Mouse (Mus musculus): ENCODE measurements around the gene Ppp1r18. TPM values are rescaled to one million over a fixed set of nuclear protein-coding genes. Genes with fewer than 3 reads are reported as not detected.
A peak's percentile ranks its signal among the peaks of the same experiment; 100 is the strongest.

Ppp1r18 gene
- polyA plus RNA-seq, 1 experiment from 2014 or later: 23.2 TPM

DNA sequence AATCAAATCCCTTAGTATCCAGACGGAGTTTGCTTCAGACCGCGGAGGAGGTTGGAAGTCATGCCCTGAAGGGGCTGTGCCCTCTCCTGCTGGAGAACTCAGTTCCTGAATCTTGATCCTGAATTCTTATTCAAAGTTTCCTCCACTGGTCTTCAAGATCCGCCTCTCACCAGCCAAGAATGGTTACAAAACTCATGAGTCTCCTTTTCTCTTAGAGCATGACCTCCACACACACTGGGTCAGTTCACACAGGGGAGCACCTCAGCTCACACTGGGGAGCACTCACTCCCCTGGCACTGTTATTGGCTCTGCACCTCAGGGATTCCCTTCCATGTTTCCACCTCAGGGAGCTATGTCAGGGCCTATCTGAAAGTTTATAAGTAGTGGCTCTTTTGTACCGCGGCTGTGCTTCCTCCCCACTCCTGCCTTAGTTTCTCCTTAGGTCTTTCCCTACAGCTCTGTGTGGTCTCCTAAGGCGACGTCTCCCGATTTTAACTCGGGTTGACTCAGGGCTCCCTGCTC lies 500 bp upstream of the Ppp1r18 start:
- Histone ChIP-seq H3K4me1 (peaks cover 62% of the 10 kb centered on the region), H3K9me3 (replicated peaks) (no peaks in the 10 kb centered on the region), H3K9ac (peak overlapping the region; percentile 72), H3K4me2 (peak overlapping the region; percentile 85), H3K27me3 (no peaks in the 10 kb centered on the region), H3K27ac (peak overlapping the region; percentile 99), H3K4me3 (replicated peaks) (peak overlapping the region; percentile 65), H3K36me3 (no peaks in the 10 kb centered on the region)
- 22% methylated on average over 10 of the region's 10 CpGs for WGBS
- no peak for ATAC-seq (replicated peaks; ENCODE audit: low FRiP score)

DNA sequence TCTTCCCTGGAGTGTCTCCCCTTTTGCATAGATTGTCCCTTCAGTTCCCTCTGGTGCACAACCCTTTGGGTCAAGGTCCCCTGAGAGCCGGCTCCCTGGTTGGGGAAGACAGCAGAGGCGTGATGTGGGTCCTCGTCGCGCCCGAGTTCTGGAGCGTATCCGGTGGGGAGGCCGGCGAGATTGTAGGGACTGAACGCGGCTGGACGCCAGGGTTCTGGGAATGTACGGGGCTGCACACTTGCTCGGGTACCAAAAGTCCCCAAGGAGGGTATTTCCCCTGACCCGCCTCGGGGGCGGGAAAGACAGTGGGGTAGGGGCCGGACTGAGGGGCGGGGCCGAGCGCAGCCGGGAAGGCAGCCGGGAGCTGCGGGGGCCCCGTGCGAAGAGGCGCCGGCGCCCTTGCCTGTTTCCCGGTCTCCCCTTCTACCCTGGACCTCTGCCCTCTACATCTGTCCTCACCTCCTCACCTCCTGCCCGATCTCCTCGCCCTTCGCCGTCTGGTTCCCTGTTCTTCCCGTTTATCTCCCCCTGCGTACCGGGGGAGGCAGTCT lies 963 bp downstream of the Ppp1r18 start:
- 0% methylated on average over 28 of the region's 38 CpGs for WGBS
- Histone ChIP-seq H3K9ac (peak overlapping the region; percentile 72), H3K4me3 (replicated peaks) (peak overlapping the region; percentile 65), H3K4me1 (peaks cover 69% of the 10 kb centered on the region), H3K4me2 (peak overlapping the region; percentile 85), H3K9me3 (replicated peaks) (no peaks in the 10 kb centered on the region), H3K27me3 (no peaks in the 10 kb centered on the region), H3K36me3 (peaks cover 9% of the 10 kb centered on the region), H3K27ac (peak overlapping the region; percentile 99)
- ATAC-seq (replicated peaks; ENCODE audit: low FRiP score): peak; percentile 44

DNA sequence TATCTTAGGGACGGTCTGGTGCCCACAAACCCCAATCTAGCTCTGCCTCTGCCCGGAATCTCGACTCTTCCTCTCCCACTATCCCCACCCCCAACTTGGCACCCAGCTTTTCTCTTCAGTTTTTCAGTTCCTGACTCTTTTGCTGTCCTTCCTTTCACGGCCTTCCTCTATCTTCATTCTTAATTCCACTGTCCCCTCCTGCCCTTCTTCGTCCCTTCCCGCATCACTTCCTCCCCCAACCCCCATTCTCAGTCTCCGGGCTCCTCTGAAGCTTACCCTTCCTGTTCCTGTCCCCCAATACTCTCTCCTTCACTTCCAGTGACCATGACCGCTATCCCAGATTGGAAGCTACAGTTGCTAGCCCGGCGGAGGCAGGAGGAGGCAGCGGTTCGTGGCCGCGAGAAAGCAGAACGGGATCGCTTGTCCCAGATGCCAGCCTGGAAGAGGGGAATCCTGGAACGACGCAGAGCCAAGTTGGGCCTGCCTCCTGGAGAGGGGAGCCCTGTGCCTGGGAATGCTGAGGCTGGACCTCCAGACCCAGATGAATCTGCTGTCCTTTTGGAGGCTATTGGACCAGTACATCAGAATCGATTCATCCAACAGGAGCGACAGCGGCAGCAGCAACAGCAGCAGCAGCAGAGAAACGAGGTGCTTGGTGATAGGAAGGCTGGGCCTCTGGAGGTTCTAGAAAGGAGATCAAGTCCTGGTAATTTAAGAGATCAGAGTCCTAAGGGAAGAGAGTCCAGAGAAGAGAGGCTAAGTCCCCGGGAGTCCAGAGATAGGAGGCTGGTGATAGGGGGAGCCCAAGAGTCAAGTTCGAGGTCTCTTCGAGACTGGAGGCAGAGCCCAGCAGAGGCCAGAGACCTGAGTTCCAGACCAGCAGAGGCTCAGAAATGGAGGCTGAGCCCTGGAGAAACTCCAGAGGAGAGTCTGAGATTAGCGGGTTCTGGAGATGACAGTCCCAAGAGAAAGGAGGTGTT lies 1.8 kb downstream of the Ppp1r18 start:
- WGBS: 8% methylated on average over 26 of the region's 26 CpGs

DNA sequence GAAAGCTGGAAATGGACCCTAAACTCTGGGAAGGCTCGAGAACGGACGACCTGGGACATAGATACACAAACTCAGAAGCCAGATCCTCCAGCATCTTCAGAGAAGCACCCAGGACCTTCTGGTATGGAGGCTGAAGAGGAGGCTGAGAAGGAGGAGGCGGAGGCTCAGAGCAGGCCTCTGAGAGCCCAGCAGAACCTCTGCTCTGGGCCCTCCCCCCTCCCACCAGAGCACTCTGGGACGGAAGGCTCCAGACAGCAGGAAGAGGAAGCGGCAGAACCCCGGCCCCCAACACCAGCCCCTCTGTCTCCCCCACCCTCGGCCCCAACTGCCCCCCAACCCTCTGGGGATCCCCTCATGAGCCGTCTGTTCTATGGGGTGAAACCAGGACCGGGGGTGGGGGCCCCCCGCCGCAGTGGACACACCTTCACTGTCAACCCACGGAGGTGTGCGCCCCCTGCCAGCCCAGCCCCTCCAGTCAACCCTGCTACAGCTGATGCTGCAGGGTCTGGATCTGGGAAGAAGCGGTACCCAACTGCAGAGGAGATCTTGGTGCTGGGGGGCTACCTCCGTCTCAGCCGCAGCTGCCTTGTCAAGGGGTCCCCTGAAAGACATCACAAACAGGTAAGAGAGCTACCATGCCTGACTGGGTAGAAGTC lies 2.9 kb downstream of the Ppp1r18 start:
- H3K9me3 ChIP-seq (replicated peaks): no peaks in the 10 kb centered on the region
- peaks cover 71% of the 10 kb centered on the region for H3K4me1 ChIP-seq
- WGBS: 31% methylated on average over 17 of the region's 17 CpGs
- peak overlapping the region; percentile 85 for H3K4me2 ChIP-seq
- peak overlapping the region; percentile 99 for H3K27ac ChIP-seq
- peak overlapping the region; percentile 72 for H3K9ac ChIP-seq
- peak overlapping the region; percentile 65 for H3K4me3 ChIP-seq (replicated peaks)
- H3K36me3 ChIP-seq: peaks cover 10% of the 10 kb centered on the region
- no peaks in the 10 kb centered on the region for H3K27me3 ChIP-seq
- no peak for ATAC-seq (replicated peaks; ENCODE audit: low FRiP score)

More for the DNA sequence above, 1.8 kb downstream of the Ppp1r18 start:
- Histone ChIP-seq H3K27me3 (no peaks in the 10 kb centered on the region), H3K9ac (peak overlapping the region; percentile 72), H3K9me3 (replicated peaks) (no peaks in the 10 kb centered on the region), H3K4me3 (replicated peaks) (peak overlapping the region; percentile 65), H3K36me3 (peaks cover 10% of the 10 kb centered on the region), H3K4me1 (peaks cover 67% of the 10 kb centered on the region), H3K4me2 (peak overlapping the region; percentile 85), H3K27ac (peak overlapping the region; percentile 99)
- no peak for ATAC-seq (replicated peaks; ENCODE audit: low FRiP score)

DNA sequence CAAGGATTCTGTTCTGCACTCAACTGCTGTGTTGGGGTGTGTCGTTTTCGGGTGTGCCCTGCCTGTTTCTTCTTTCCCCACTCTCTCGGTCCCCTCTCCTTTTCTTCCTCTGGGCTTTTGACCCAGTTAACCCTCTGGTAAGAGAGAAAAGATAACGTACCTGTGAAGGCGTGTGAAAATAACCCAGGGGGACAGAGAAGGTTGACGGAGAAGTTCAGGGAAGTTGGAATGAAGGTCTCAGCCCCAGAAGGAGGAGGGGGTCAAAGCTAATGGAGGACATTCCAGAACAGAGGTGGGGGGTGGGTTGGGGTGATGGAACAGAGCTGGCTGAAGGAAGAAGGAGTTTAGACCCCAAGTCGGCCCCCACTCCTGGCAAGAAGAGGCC lies 3.6 kb downstream of the Ppp1r18 start:
- H3K9me3 ChIP-seq (replicated peaks): no peaks in the 10 kb centered on the region
- peaks cover 75% of the 10 kb centered on the region for H3K4me1 ChIP-seq
- peak overlapping the region; percentile 65 for H3K4me3 ChIP-seq (replicated peaks)
- peaks cover 10% of the 10 kb centered on the region for H3K36me3 ChIP-seq
- 3% methylated on average over 7 of the region's 7 CpGs for WGBS
- peak overlapping the region; percentile 99 for H3K27ac ChIP-seq
- peak overlapping the region; percentile 85 for H3K4me2 ChIP-seq
- H3K9ac ChIP-seq: peak overlapping the region; percentile 72
- H3K27me3 ChIP-seq: no peaks in the 10 kb centered on the region
- ATAC-seq (replicated peaks; ENCODE audit: low FRiP score): no peak

DNA sequence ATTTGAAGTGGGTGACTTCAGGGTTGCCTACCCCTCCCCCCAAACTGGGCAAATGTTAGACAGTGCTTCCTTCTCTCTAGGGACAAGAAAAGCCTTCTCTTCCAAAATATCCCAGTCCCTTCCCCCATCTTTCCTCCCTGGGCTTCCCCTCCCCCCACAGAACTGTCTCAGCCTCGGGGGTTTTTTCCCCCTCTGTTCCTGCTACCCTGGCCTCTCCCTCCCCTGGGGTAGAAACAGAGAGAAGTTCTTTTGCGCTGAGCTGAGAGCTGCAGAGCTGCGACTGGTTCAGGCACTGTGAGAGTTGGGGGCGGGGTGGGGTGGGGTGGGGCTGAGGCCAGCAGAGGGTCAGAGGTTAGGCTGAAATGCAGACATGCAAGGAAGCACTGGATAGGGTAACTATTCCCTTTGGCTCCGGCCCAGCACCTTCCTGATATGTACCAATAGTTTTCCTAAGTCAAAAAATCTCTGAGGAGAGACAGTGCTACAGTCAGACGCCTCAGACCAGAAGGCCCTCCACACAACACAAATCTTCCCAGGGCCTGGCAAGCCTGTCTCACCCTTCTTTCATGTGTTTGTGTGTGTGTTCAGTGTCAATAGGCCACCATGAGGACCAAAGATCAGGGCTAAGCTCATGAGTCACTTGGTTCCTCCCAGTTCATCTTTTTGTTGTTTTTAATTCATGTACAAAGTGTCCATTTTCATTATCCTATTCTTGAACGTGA lies 4.1 kb downstream of the Ppp1r18 start:
- peak overlapping the region; percentile 99 for H3K27ac ChIP-seq
- peaks cover 70% of the 10 kb centered on the region for H3K4me1 ChIP-seq
- H3K4me2 ChIP-seq: peak overlapping the region; percentile 85
- no peak for ATAC-seq (replicated peaks; ENCODE audit: low FRiP score)
- H3K9ac ChIP-seq: peak overlapping the region; percentile 72
- peak overlapping the region; percentile 65 for H3K4me3 ChIP-seq (replicated peaks)
- no peaks in the 10 kb centered on the region for H3K27me3 ChIP-seq
- H3K36me3 ChIP-seq: peaks cover 14% of the 10 kb centered on the region
- 2% methylated on average over 7 of the region's 7 CpGs for WGBS
- H3K9me3 ChIP-seq (replicated peaks): no peaks in the 10 kb centered on the region

DNA sequence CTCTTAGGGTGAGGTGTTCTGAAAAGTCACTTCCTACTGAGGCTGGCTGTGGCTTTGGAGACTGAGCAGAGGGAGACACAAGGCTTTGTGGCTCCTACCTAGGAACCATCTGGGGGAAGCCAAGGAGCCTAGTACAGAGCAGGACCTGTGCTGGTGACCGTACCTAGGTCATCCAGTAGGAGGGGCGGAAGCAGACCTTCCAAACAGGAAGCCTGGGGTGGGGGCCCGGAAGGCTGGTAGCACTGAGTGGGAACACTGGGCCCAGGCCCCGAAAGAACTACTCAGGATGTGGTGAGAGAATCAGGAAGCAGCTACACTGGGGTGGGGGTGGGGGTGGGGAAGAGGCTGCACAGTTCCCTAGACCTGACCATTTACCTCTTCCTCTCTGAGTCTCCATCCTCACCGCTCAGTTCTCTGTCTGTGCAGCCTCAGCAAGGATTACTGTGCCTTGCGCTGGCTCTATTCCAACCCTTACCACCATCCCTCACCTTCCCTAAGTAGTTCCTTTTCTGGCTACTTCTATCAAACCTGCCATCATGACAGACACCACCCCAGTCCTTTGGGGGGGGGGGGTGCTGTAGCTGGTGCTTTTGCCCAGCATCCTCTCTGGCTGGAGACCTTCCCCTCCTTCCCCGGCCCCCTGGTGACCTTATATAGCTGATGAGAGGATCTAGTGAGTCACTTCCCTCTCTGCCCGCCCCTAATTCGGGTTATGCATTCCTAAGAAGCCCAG lies 4.9 kb downstream of the Ppp1r18 start:
- Histone ChIP-seq H3K36me3 (peaks cover 22% of the 10 kb centered on the region), H3K27ac (peak overlapping the region; percentile 99), H3K27me3 (no peaks in the 10 kb centered on the region), H3K9ac (0 out of 2 replicates have a peak overlapping the region, but pooled peaks have one; percentile 72), H3K9me3 (replicated peaks) (no peaks in the 10 kb centered on the region), H3K4me3 (replicated peaks) (peak overlapping the region; percentile 65), H3K4me2 (peak overlapping the region; percentile 85), H3K4me1 (peaks cover 62% of the 10 kb centered on the region)
- WGBS: 48% methylated on average over 9 of the region's 9 CpGs
- ATAC-seq (replicated peaks; ENCODE audit: low FRiP score): peak; percentile 7; the same call in 1 of the 2 replicates

DNA sequence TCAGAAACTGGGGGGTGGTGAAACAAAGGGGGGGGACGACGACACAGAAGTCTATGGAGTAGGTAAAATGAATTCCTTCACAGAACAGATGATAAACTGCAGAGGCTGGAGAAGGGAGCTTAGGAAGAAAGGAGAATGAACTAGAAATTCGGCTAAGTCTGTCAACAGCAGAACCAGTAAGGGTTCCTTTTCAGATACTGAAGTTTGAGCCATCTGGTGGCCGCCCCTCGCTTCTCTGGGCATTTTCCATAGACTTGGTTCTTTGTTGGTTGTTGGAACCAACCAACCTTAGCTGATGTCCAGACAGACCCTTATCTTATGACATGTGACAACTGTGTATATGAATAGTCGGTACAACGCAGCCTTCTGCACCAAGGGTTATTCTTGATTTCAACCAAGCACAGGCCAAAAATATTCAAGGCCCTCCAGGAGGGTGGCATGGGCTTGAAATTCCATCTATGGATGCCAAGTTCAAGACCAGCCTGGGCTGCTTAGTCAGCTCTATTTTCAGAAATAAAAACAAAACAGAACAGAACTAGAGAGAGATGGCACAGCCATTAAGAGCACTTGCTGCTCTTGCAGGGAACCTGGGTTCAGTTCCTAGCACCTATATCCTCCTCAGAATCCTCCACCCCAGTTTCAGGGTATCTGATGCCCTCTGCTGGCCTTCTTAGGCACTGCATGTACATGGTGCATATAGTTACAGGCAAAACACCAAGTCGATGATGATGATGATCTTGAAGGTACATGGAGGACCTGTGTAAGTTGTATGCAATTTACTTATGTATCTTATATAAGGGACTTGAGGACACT lies 5.7 kb downstream of the Ppp1r18 start:
- ATAC-seq (replicated peaks; ENCODE audit: low FRiP score): no peak
- peaks cover 28% of the 10 kb centered on the region for H3K36me3 ChIP-seq
- H3K9me3 ChIP-seq (replicated peaks): no peaks in the 10 kb centered on the region
- 83% methylated on average over 8 of the region's 8 CpGs for WGBS
- no peaks in the 10 kb centered on the region for H3K27me3 ChIP-seq
- H3K4me3 ChIP-seq (replicated peaks): peak overlapping the region; percentile 65
- H3K9ac ChIP-seq: no peak overlapping the region
- H3K4me2 ChIP-seq: peak overlapping the region; percentile 85
- H3K27ac ChIP-seq: peak overlapping the region; percentile 99
- H3K4me1 ChIP-seq: peaks cover 60% of the 10 kb centered on the region

DNA sequence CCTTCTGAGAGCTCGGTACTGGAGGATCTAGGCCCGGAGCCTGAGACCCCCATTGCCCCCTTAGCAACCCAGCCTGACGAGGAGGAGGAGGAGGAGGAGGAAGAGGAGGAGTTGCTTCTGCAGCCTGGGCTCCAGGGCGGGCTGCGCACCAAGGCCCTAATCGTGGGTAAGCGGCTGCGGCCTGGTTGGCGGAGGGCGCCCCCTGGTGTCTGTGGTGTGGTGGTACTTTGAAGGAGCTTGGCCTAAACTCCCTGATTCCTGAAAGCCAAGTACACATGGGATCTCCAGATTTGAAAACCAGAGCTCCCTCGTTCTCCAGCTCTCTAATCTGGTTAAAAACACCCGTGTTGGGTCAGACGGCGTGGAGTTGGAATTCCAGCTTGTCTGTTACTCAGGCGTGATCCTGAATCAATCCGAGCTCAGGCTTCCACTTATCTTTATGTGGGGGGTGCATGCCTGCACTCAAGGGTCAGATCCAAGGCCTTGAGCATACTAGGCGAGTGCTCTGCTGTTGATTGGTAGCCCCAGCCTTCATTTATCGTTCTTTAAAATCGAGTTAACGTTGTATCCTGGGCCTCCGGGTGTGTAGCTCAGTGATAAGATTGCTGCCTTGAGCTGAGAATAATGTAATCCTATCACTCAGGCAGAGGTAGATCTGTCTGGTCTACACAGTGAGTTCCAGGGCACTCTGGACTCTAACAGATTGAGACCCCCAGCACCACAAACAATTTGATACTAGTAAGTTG lies 8.6 kb downstream of the Ppp1r18 start:
- H3K9ac ChIP-seq: 0 out of 2 replicates have a peak overlapping the region, but pooled peaks have one; percentile 7
- no peak overlapping the region for H3K4me3 ChIP-seq (replicated peaks)
- ATAC-seq (replicated peaks; ENCODE audit: low FRiP score): no peak
- WGBS: 31% methylated on average over 21 of the region's 21 CpGs
- no peaks in the 10 kb centered on the region for H3K9me3 ChIP-seq (replicated peaks)
- peaks cover 33% of the 10 kb centered on the region for H3K4me1 ChIP-seq
- H3K36me3 ChIP-seq: peaks cover 37% of the 10 kb centered on the region
- no peaks in the 10 kb centered on the region for H3K27me3 ChIP-seq
- no peak overlapping the region for H3K27ac ChIP-seq
- peak overlapping the region; percentile 39 for H3K4me2 ChIP-seq

DNA sequence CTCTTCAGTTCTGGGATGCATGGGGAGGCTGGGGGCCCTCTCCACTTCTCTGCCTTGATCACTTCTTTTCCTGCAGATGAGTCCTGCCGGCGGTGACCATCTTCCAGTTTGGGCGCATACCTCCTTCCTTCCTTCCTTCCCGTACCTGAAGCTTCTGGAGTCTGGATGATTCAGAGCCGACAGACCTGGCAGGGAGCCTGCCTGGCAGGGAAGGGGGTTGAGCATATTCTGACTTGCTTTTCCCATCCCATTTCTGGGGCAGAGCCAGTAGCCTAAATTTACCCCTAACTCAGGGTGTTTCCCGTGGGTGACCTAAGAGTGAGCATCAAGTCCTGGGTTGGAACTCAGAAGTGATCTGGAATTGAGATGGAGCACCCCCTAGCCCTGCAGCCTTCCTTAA lies 9.3 kb downstream of the Ppp1r18 start:
- no peak overlapping the region for H3K4me3 ChIP-seq (replicated peaks)
- H3K4me1 ChIP-seq: peaks cover 29% of the 10 kb centered on the region
- peaks cover 37% of the 10 kb centered on the region for H3K36me3 ChIP-seq
- no peak overlapping the region for H3K9ac ChIP-seq
- no peaks in the 10 kb centered on the region for H3K9me3 ChIP-seq (replicated peaks)
- H3K4me2 ChIP-seq: no peak overlapping the region
- H3K27ac ChIP-seq: no peak overlapping the region
- no peaks in the 10 kb centered on the region for H3K27me3 ChIP-seq
- WGBS: 79% methylated on average over 6 of the region's 6 CpGs
- ATAC-seq (replicated peaks; ENCODE audit: low FRiP score): no peak

Data from kidney, embryonic 15.5 days (tissue).